Mouse (Mus musculus) hindbrain, postnatal 0 days (tissue): ENCODE results near the gene Sgpp2. TPM values are rescaled to one million over a fixed set of nuclear protein-coding genes. Genes with fewer than 3 reads are reported as not detected.

ENCODE experiments used
- ATAC-seq: fragments of 200-750 bp; cut with Nextera tagmentation; 2 replicates; pipeline ENCODE4 v1.8.0; 2017; ENCODE audit warnings: mild to moderate bottlenecking, moderate TSS enrichment, moderate library complexity
- DNase-seq: peaks from one replicate; pipeline ENCODE4 v3.0.0-alpha.2; 2015; ENCODE audit warnings: low spot score
- H3K27ac ChIP-seq: fragments of 300-500 bp; sonication (generic); 2 replicates; pipeline ENCODE4 v1.5.1; 2014; ENCODE audit warnings: mild to moderate bottlenecking
- H3K27me3 ChIP-seq: fragments of 300-500 bp; sonication (generic); 2 replicates; pipeline ENCODE4 v1.6.1; 2014; ENCODE audit warnings: low read length, mixed read lengths; ENCODE audit not compliant: insufficient read depth
- H3K36me3 ChIP-seq: fragments of 300-500 bp; sonication (generic); 2 replicates; pipeline ENCODE4 v1.6.1; 2014; ENCODE audit warnings: low read length, mixed read lengths; ENCODE audit not compliant: insufficient read depth
- H3K4me1 ChIP-seq: fragments of 300-500 bp; sonication (generic); 2 replicates; pipeline ENCODE4 v1.6.1; 2014; ENCODE audit warnings: antibody characterized with exemption, low read length, mixed read lengths; ENCODE audit not compliant: insufficient read depth
- H3K4me2 ChIP-seq: fragments of 300-500 bp; sonication (generic); 2 replicates; pipeline ENCODE4 v1.6.1; 2014; ENCODE audit warnings: low read depth, mild to moderate bottlenecking, low read length, moderate library complexity, mixed read lengths
- H3K4me3 ChIP-seq: fragments of 300-500 bp; sonication (generic); 2 replicates; pipeline ENCODE4 v1.5.1; 2014; ENCODE audit warnings: low read length
- H3K9ac ChIP-seq: fragments of 300-500 bp; sonication (generic); replicated peaks from 2 replicates; pipeline ENCODE4 v1.6.1; 2014; ENCODE audit warnings: mild to moderate bottlenecking, low read length, moderate library complexity, mixed read lengths
- H3K9me3 ChIP-seq: fragments of 300-500 bp; sonication (generic); 2 replicates; pipeline ENCODE4 v1.6.1; 2016; ENCODE audit warnings: low read length, mixed read lengths
- CTCF ChIP-seq: IDR thresholded peaks from 2 replicates; pipeline ENCODE4 v1.5.1; 2016; ENCODE audit warnings: antibody characterized with exemption, control low read depth, low read depth
- WGBS: fragments of 180-500 bp; shearing (Covaris S2); extraction: QIAGEN DNeasy Blood & Tissue Kit; methylation state at CpG from one replicate; pipeline ENCODE4 v1.1.7; 2014; 5-methylcytosine and 5-hydroxymethylcytosine counted together
- polyA plus RNA-seq: library from polyadenylated mRNA; unstranded; fragments of >200 nt; fragmentation: Nextera tagmentation; extraction: Ambion mirVana; gene quantifications from 2 replicates; pipeline ENCODE4 v1.2.1, GENCODE M21; 2015
- total RNA-seq: library from RNA; depleted of rRNA; stranded (reverse); fragments of >200 nt; gene quantifications from 2 replicates; pipeline ENCODE4 v1.2.3, GENCODE M21; 2014

The Sgpp2 gene
- total and polyA plus RNA-seq, 2 experiments from 2014 or later = 3.3 to 5.0 TPM

DNA sequence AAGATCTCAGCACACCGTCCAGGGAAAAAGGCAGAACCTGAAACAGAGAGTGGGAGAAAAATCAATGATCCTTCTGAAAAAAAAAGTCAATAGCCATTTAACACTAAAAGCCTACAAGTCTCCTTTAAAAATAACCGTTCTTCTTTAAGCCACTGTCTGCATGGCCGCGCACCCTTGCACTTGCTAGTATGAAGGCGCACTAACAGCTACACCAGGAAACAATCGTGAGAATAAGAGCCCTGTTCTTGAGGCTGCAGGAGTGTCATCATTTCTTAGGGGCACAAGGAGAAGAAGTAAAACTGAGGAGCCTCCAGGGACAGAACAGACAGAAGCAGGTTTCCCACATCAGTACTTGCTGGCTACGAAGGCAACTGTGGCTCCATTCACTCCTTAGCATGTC is 115.2 kb downstream of the Sgpp2 start:
- no peaks in the 10 kb centered on the region for H3K36me3 ChIP-seq
- no peaks in the 10 kb centered on the region for H3K27me3 ChIP-seq
- 82% methylated on average over 7 of the region's 7 CpGs for WGBS
- H3K9me3 ChIP-seq = no peaks in the 10 kb centered on the region
- H3K4me3 ChIP-seq = no peak overlapping the region
- ATAC-seq = no peak
- no peak overlapping the region for H3K4me2 ChIP-seq
- TF ChIP-seq CTCF = no peak
- no peak overlapping the region for H3K9ac ChIP-seq
- H3K27ac ChIP-seq = no peak overlapping the region; the same call in 1 of the 2 replicates
- H3K4me1 ChIP-seq = no peaks in the 10 kb centered on the region; the same call in 1 of the 2 replicates
- DNase-seq = no peak

DNA sequence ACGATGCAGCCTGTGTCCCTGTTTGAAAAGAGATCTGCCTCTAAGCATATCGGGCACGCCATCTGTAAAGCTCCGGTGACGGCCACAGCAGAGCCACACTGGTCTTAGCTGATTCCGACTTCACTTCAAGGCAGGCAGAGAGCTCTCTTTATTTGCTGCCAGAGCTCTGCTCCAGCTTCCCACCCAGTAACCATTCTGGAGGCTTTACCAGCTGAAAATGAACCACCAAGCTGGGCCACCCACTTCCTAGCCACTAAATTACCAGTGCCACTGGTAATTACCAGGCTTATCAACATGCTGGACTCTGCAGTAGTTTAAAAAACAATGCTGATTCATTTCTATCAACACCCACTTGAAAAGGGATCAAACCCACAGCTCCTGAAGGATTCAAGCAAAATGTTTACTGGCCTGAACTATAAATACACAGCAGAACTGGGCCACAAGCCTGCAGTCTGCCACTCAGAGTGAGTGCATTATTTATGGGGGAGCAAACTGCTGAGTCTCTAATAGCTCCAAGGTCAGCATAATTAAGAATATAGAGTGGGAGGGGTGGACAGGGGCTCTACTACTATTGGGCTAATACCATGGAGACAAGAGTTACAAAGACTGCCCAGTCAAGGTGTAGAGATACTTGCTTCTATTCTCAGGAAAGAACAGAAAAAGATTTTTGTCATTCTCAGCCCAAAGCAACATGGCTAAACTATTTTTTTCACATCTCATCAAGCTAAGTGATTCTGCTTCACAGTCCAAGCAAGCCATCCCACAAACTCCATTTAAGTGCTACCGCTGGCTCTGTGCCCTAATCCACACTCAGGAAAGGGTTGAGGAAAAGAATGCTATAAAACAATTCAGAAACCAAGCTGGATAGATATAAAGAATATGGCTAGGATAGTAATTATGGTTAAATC is 115.9 kb downstream of the Sgpp2 start:
- Histone ChIP-seq H3K36me3 (no peaks in the 10 kb centered on the region), H3K9me3 (no peaks in the 10 kb centered on the region), H3K4me2 (no peak overlapping the region), H3K4me1 (no peaks in the 10 kb centered on the region; the same call in 1 of the 2 replicates), H3K27me3 (no peaks in the 10 kb centered on the region), H3K9ac (no peak overlapping the region), H3K4me3 (no peak overlapping the region), H3K27ac (peak overlapping the region; percentile 8; the same call in 1 of the 2 replicates)
- DNase-seq (no peak), ATAC-seq (no peak)
- 57% methylated on average over 7 of the region's 7 CpGs for WGBS
- no peak for TF ChIP-seq CTCF

DNA sequence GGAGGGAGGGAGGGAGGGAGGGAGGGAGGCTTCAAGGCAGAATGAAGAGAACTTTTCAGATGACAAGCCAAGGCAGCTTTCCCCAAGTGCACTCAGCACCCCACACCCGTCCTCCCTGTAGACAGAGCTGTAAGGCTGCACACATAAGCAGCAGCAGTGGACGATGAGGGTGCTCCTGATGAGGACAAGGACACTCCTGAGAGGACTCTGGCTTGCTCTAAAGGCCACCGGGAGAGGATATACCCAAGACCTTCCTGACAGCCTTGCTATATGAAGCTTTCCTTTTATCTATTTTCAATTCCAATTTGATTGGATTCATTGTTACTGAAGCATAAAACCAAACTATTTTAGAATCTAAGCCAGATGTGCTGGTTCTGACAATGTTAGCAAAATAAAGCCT is 116.7 kb downstream of the Sgpp2 start:
- ATAC-seq (no peak), DNase-seq (no peak)
- H3K36me3 ChIP-seq = no peaks in the 10 kb centered on the region
- TF ChIP-seq CTCF = no peak
- H3K9me3 ChIP-seq = no peaks in the 10 kb centered on the region
- 58% methylated on average over 3 of the region's 3 CpGs for WGBS
- no peak overlapping the region for H3K9ac ChIP-seq
- no peaks in the 10 kb centered on the region; the same call in 1 of the 2 replicates for H3K4me1 ChIP-seq
- H3K27ac ChIP-seq = no peak overlapping the region
- H3K27me3 ChIP-seq = no peaks in the 10 kb centered on the region
- no peak overlapping the region for H3K4me2 ChIP-seq
- H3K4me3 ChIP-seq = no peak overlapping the region

GRCm38 (mm10) chr1:78428851-78429250 is 118.7 kb downstream of the Sgpp2 start:
- H3K4me1 ChIP-seq = no peaks in the 10 kb centered on the region; the same call in 1 of the 2 replicates
- no peak overlapping the region for H3K27ac ChIP-seq
- no peak overlapping the region for H3K9ac ChIP-seq
- DNase-seq (no peak), ATAC-seq (no peak)
- no peaks in the 10 kb centered on the region for H3K9me3 ChIP-seq
- H3K36me3 ChIP-seq = no peaks in the 10 kb centered on the region
- no peak overlapping the region for H3K4me2 ChIP-seq
- WGBS = 37% methylated on average over 11 of the region's 11 CpGs
- no peak overlapping the region for H3K4me3 ChIP-seq
- no peaks in the 10 kb centered on the region for H3K27me3 ChIP-seq
- TF ChIP-seq CTCF = no peak

- no peak overlapping the region for H3K4me2 ChIP-seq
- no peak overlapping the region for H3K27ac ChIP-seq
- ATAC-seq (no peak), DNase-seq (no peak)
- TF ChIP-seq CTCF = no peak
- no peaks in the 10 kb centered on the region for H3K4me1 ChIP-seq
- no peak overlapping the region for H3K4me3 ChIP-seq
- H3K9ac ChIP-seq = no peak overlapping the region
- H3K9me3 ChIP-seq = no peaks in the 10 kb centered on the region
- WGBS = 98% methylated on average over 9 of the region's 9 CpGs
- H3K36me3 ChIP-seq = no peaks in the 10 kb centered on the region
- H3K27me3 ChIP-seq = no peaks in the 10 kb centered on the region
These were observed 123.3 kb downstream of the Sgpp2 start for GRCm38 (mm10) chr1:78433472-78433871.

DNA sequence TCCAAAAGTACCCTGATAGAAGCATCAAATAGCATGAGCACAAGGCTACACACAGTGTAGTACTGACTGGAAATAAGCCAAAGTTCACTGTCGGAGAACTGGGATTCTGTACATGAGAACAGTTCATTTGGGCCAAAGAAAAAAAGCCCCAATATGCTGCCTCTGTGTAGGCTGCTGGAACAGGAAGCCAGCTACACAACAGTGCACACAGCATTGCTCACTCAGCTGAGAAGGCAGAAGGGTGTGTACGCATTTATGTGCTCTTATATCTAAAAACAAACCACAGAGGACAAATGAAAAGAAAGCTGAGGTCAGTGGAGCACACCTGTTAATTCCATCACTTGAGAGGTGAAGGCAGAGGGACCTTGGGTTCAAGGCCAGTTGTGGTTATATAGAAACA is 125.8 kb downstream of the Sgpp2 start:
- no peak for DNase-seq
- Histone ChIP-seq H3K9ac (no peak overlapping the region), H3K4me1 (no peaks in the 10 kb centered on the region), H3K9me3 (no peaks in the 10 kb centered on the region), H3K27ac (no peak overlapping the region), H3K4me2 (no peak overlapping the region), H3K36me3 (no peaks in the 10 kb centered on the region), H3K4me3 (no peak overlapping the region), H3K27me3 (no peaks in the 10 kb centered on the region)
- TF ChIP-seq CTCF = no peak
- WGBS = 50% methylated on average over 2 of the region's 2 CpGs
- ATAC-seq = no peak

- Histone ChIP-seq H3K9me3 (no peaks in the 10 kb centered on the region), H3K4me1 (no peaks in the 10 kb centered on the region), H3K4me2 (no peak overlapping the region), H3K27me3 (no peaks in the 10 kb centered on the region), H3K9ac (no peak overlapping the region), H3K36me3 (no peaks in the 10 kb centered on the region), H3K4me3 (no peak overlapping the region), H3K27ac (no peak overlapping the region)
- no peak for ATAC-seq
- TF ChIP-seq CTCF = no peak
- DNase-seq = no peak
- WGBS = 93% methylated on average over 1 of the region's 1 CpGs
These were observed 126.3 kb downstream of the Sgpp2 start for GRCm38 (mm10) chr1:78436445-78436844.
